Mouse (Mus musculus) hindlimb bud, embryonic 11.5 days (tissue): ENCODE measurements around the gene Kmt2d.

Source experiments
- DNase-seq: peaks from one replicate; pipeline ENCODE4 v3.0.0-alpha.2; 2012; ENCODE audit warnings: low read depth, low spot score; ENCODE audit errors: extremely low spot score

Kmt2d gene

GRCm38 (mm10) chr15:98887526-98887925 is 16.5 kb upstream of the Kmt2d start:
- no peak for DNase-seq

GRCm38 (mm10) chr15:98886667-98887387 is 15.8 kb upstream of the Kmt2d start:
- no peak for DNase-seq

GRCm38 (mm10) chr15:98884106-98884505 is 13.1 kb upstream of the Kmt2d start:
- DNase-seq: no peak

GRCm38 (mm10) chr15:98883661-98884060 is 12.7 kb upstream of the Kmt2d start:
- no peak for DNase-seq

- DNase-seq: no peak
These were observed 10.6 kb upstream of the Kmt2d start for GRCm38 (mm10) chr15:98881656-98882008.

- no peak for DNase-seq
These were observed 10.1 kb upstream of the Kmt2d start for GRCm38 (mm10) chr15:98880978-98881655.

- DNase-seq: no peak
These were observed 6.3 kb upstream of the Kmt2d start for GRCm38 (mm10) chr15:98877331-98877730.

GRCm38 (mm10) chr15:98871916-98872888 is 1.2 kb upstream of the Kmt2d start:
- DNase-seq: no peak

GRCm38 (mm10) chr15:98870179-98871069 is 580 bp downstream of the Kmt2d start:
- no peak for DNase-seq

- no peak for DNase-seq
These were observed 1.4 kb downstream of the Kmt2d start for GRCm38 (mm10) chr15:98869342-98870178.

- DNase-seq: no peak
These were observed 2.5 kb downstream of the Kmt2d start for GRCm38 (mm10) chr15:98868346-98869063.

- no peak for DNase-seq
These were observed 3.7 kb downstream of the Kmt2d start for GRCm38 (mm10) chr15:98867321-98867720.

GRCm38 (mm10) chr15:98866501-98866900 is 4.5 kb downstream of the Kmt2d start:
- DNase-seq: no peak

GRCm38 (mm10) chr15:98865771-98866170 is 5.2 kb downstream of the Kmt2d start:
- DNase-seq: no peak

GRCm38 (mm10) chr15:98864951-98865350 is 6.1 kb downstream of the Kmt2d start:
- DNase-seq: no peak

- no peak for DNase-seq
These were observed 7.5 kb downstream of the Kmt2d start for GRCm38 (mm10) chr15:98863451-98863958.

- no peak for DNase-seq
These were observed 9.1 kb downstream of the Kmt2d start for GRCm38 (mm10) chr15:98861701-98862410.

- no peak for DNase-seq
These were observed 10.1 kb downstream of the Kmt2d start for GRCm38 (mm10) chr15:98860921-98861320.
